Mouse (Mus musculus): ENCODE data around the gene Cacna1i. TPM values are rescaled to one million over a fixed set of nuclear protein-coding genes. Genes with fewer than 3 reads are reported as not detected.

Gene Cacna1i
- polyA plus RNA-seq, 1 experiment from 2014 or later = not detected

DNA sequence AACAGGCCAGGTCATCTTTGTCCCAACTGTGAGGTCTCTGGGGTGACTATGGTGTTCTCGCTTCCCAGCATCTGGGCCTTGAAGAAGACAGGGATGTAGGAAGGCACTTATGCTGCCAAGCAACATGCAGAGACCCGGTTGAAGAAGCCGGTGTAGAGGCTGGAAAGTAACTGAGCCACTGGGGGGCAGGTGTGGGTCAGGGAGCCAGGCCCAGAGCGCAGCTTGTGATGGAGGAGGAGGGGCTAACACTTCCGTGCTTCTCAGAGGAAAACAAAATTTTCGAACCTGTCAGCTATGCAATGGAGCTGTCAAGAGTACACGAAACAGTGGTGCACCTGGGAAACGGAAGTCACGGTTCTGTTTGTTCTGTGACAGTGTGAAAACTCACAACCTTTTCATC lies 9.9 kb upstream of the Cacna1i start:
- no peaks in the 10 kb centered on the region for H3K36me3 ChIP-seq
- no peak overlapping the region for H3K9ac ChIP-seq
- H3K4me1 ChIP-seq = no peaks in the 10 kb centered on the region
- no peak for ATAC-seq (ENCODE audit: extremely low read depth, insufficient number of reproducible peaks, low FRiP score, low TSS enrichment)
- peaks cover 76% of the 10 kb centered on the region for H3K27me3 ChIP-seq (replicated peaks)
- H3K9me3 ChIP-seq = no peaks in the 10 kb centered on the region
- no peak overlapping the region for H3K4me3 ChIP-seq
- H3K4me2 ChIP-seq = no peak overlapping the region
- WGBS = 38% methylated on average over 9 of the region's 9 CpGs
- no peak overlapping the region for H3K27ac ChIP-seq (replicated peaks)

DNA sequence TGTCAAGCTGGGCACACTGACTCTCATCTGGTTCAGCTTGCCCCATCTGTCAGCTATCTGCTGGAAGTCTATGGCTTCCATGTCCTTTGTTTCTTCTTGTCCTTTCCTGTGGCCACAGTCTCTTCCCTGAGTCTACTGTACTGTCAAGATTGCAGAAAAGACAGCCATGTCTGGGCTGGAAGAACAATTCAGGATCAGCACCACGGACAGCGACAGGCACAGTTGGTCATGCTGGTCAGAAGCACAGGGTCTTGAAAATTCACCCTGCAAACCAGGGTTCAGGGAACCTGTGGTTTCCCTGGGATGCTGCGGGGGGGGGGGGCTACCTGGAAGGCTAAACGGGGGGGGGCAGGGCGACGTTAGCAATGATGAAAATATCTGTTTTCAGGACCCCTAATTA lies 9.4 kb upstream of the Cacna1i start:
- no peaks in the 10 kb centered on the region for H3K4me1 ChIP-seq
- ATAC-seq (ENCODE audit: extremely low read depth, insufficient number of reproducible peaks, low FRiP score, low TSS enrichment) = no peak
- no peak overlapping the region for H3K9ac ChIP-seq
- peaks cover 77% of the 10 kb centered on the region for H3K27me3 ChIP-seq (replicated peaks)
- H3K27ac ChIP-seq (replicated peaks) = no peak overlapping the region
- no peaks in the 10 kb centered on the region for H3K9me3 ChIP-seq
- WGBS = 2% methylated on average over 6 of the region's 6 CpGs
- no peak overlapping the region for H3K4me2 ChIP-seq
- H3K36me3 ChIP-seq = no peaks in the 10 kb centered on the region
- no peak overlapping the region for H3K4me3 ChIP-seq

DNA sequence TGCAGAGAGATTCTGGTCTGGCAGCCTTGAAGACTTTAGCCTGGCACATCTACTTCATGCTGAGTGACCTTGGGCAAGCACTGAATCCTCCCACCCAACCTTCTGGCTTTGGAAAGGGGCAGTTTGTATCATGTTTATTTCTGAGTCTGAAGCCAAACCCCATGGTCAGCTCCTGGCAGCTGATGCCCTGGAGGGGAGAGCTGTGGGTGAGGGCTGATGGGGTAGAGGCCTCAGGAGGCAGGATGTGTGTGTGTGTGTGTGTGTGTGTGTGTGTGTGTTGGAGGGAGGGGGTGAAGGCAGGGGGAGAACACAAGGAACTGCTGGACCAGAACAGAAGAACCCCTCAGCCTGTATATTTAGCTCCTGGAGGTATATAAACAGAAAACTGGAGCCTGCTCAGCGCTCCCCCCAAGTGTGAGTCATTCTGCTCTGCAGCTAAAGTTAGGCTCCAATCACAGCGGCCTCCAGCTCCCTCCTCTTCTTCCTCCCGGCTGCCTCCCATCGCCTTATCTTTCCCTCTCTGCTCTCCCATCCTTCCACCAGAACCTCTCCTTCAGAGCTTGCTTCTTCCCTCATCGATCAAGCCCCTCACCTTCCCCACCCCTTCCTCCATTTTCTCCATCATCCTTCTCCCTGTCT lies 8.8 kb upstream of the Cacna1i start:
- no peaks in the 10 kb centered on the region for H3K36me3 ChIP-seq
- H3K4me3 ChIP-seq = no peak overlapping the region
- 44% methylated on average over 5 of the region's 5 CpGs for WGBS
- H3K9ac ChIP-seq = no peak overlapping the region
- H3K27ac ChIP-seq (replicated peaks) = no peak overlapping the region
- H3K9me3 ChIP-seq = no peaks in the 10 kb centered on the region
- H3K4me1 ChIP-seq = no peaks in the 10 kb centered on the region
- ATAC-seq (ENCODE audit: extremely low read depth, insufficient number of reproducible peaks, low FRiP score, low TSS enrichment) = no peak
- H3K4me2 ChIP-seq = no peak overlapping the region
- peaks cover 79% of the 10 kb centered on the region for H3K27me3 ChIP-seq (replicated peaks)

DNA sequence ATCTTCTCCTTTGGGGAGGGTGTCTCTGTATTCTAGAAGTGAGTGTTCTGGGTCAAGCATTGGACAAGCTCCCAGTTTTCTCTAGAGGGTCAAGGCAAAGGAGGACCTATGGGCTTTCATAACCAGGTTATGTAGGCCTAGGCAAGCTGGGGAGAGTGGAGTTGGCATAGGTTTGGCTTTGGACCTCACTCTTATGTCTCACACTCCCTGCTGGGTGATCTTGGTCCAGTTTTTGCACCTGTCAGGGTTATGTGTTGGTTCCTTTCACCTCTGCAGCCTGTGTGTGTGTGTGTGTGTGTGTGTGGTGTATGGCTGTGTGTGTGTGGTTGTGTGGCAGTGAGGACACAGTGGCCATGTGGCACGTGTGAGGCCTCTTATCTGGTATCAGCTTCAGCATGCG lies 8.0 kb upstream of the Cacna1i start:
- no peak overlapping the region for H3K4me3 ChIP-seq
- WGBS = 58% methylated on average over 2 of the region's 2 CpGs

DNA sequence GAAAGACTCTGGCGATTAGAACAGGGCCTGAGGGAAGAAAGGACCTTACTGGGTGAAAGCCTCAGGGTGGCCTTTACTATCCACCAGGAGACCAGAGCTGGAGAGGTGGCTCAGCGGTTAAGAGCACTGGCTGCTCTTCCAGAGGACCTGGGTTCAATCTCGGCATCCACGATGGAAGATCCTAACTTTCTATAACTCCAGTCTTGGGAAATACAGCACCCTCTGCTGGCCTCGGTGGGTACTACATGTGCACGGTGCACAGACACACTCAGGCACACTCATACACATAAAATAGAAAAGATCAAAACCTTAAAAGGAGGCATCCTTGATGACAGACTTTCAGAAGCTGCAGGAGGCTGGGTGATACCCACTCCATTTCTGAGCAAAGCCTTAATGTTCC lies 6.4 kb upstream of the Cacna1i start:
- H3K36me3 ChIP-seq = no peaks in the 10 kb centered on the region
- H3K9ac ChIP-seq = no peak overlapping the region
- WGBS = 20% methylated on average over 6 of the region's 6 CpGs
- H3K27ac ChIP-seq (replicated peaks) = no peak overlapping the region
- no peaks in the 10 kb centered on the region for H3K9me3 ChIP-seq
- H3K4me2 ChIP-seq = no peak overlapping the region
- peaks cover 80% of the 10 kb centered on the region for H3K27me3 ChIP-seq (replicated peaks)
- no peak for ATAC-seq (ENCODE audit: extremely low read depth, insufficient number of reproducible peaks, low FRiP score, low TSS enrichment)
- no peaks in the 10 kb centered on the region for H3K4me1 ChIP-seq
- no peak overlapping the region for H3K4me3 ChIP-seq

More for the DNA sequence above, 8.0 kb upstream of the Cacna1i start:
- Histone ChIP-seq H3K4me2 (no peak overlapping the region), H3K9ac (no peak overlapping the region), H3K27me3 (replicated peaks) (peaks cover 79% of the 10 kb centered on the region), H3K9me3 (no peaks in the 10 kb centered on the region), H3K36me3 (no peaks in the 10 kb centered on the region), H3K27ac (replicated peaks) (no peak overlapping the region), H3K4me1 (no peaks in the 10 kb centered on the region)
- ATAC-seq (ENCODE audit: extremely low read depth, insufficient number of reproducible peaks, low FRiP score, low TSS enrichment) = no peak

DNA sequence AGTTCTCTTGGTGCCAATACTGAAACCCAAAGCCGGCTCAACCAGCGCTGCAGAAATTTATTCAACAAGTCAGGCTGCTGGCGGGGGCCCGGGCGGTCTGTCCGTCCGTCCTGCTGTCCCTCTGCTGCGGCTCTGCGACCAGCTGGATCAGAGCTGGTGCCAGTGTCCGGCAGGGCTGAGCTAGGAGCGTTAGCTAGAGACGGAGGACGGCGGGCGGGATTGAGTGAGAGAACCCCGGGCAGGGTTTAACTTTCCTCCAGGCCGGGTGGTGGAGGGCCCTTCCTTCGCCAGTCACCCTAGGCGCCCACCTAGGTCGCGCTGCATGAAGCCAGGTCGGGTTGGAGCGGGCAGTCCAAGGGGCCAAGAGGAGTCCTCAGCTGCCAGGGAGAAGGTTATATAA lies 998 bp downstream of the Cacna1i start:
- Histone ChIP-seq H3K9ac (no peak overlapping the region), H3K4me3 (peak overlapping the region; percentile 54), H3K9me3 (no peaks in the 10 kb centered on the region), H3K27ac (replicated peaks) (no peak overlapping the region), H3K36me3 (no peaks in the 10 kb centered on the region), H3K27me3 (replicated peaks) (peaks cover 97% of the 10 kb centered on the region), H3K4me1 (peaks cover 16% of the 10 kb centered on the region), H3K4me2 (peak overlapping the region; percentile 82)
- ATAC-seq (ENCODE audit: extremely low read depth, insufficient number of reproducible peaks, low FRiP score, low TSS enrichment) = no peak
- 5% methylated on average over 23 of the region's 23 CpGs for WGBS

DNA sequence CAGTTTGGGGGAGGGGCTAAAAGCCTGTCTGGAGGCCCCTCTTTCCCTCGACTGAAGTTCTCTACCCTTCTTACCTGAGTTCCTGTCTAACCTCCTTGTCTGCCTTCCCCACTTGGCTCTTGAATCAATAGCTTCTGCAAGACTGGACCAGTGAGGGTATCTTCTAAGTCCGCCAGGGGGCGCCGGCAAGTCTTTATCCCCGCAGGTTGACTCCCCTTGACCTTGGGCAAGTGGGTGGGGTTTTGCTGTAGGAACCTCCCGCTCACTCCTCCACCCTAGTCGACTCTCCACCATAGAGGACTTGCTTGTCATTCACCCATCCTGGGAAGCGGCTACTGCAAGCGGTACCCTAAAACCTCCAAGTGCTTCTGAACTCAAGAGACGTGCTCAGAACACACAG lies 2.4 kb downstream of the Cacna1i start:
- 5% methylated on average over 10 of the region's 10 CpGs for WGBS
- Histone ChIP-seq H3K9me3 (no peaks in the 10 kb centered on the region), H3K27ac (replicated peaks) (no peak overlapping the region), H3K4me3 (no peak overlapping the region), H3K4me1 (peaks cover 16% of the 10 kb centered on the region), H3K27me3 (replicated peaks) (peaks cover 97% of the 10 kb centered on the region), H3K4me2 (no peak overlapping the region), H3K36me3 (no peaks in the 10 kb centered on the region), H3K9ac (no peak overlapping the region)
- ATAC-seq (ENCODE audit: extremely low read depth, insufficient number of reproducible peaks, low FRiP score, low TSS enrichment) = no peak

DNA sequence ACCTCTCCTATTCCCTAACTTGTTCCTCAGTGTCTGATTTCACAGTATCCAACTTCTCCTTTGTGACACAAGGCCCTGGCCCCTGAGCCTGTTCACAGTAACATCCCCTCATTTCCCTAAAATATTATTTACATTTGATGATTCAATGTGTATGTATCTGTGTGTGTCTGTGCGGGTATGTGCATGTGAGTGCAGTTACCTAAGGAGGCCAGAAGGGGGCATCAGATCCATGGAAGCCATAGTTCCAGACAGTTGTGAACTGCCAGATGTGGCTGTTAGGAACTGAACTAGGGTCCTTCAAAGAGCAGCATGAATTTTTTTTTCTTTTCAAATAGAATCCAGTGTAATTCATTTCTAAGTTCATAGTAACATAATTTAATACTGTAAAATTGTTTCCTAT lies 10.1 kb downstream of the Cacna1i start:
- H3K27me3 ChIP-seq (replicated peaks) = peaks cover 45% of the 10 kb centered on the region
- no peak for ATAC-seq (ENCODE audit: extremely low read depth, insufficient number of reproducible peaks, low FRiP score, low TSS enrichment)
- no peak overlapping the region for H3K4me2 ChIP-seq
- H3K9me3 ChIP-seq = no peaks in the 10 kb centered on the region
- H3K36me3 ChIP-seq = no peaks in the 10 kb centered on the region
- H3K4me3 ChIP-seq = no peak overlapping the region
- WGBS = 100% methylated on average over 1 of the region's 1 CpGs
- no peak overlapping the region for H3K9ac ChIP-seq
- H3K4me1 ChIP-seq = no peaks in the 10 kb centered on the region
- H3K27ac ChIP-seq (replicated peaks) = no peak overlapping the region

DNA sequence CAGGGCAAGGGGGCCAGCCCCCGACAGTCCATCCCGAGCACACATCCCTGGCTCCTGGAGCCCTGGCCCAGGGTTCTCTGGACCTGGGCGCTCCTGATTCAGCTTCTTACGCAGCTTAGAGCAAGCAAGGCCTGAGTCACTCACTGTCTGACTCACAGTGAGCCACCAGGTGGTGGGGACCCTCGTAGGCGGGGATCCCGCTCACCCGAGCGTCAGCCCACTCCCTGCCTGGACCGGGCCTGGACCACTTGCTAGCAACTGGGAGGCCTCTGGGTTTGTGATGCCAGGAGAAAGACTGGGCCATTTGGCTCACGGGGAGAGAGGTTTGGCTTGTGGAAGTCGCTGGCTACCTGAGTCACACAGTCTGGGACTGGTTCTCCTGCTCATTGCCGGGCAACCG lies 16.7 kb downstream of the Cacna1i start:
- H3K9me3 ChIP-seq = no peaks in the 10 kb centered on the region
- no peak overlapping the region for H3K9ac ChIP-seq
- no peak overlapping the region for H3K27ac ChIP-seq (replicated peaks)
- H3K4me1 ChIP-seq = no peaks in the 10 kb centered on the region
- H3K36me3 ChIP-seq = no peaks in the 10 kb centered on the region
- no peak for ATAC-seq (ENCODE audit: extremely low read depth, insufficient number of reproducible peaks, low FRiP score, low TSS enrichment)
- no peak overlapping the region for H3K4me2 ChIP-seq
- H3K4me3 ChIP-seq = no peak overlapping the region
- WGBS = 66% methylated on average over 14 of the region's 14 CpGs
- H3K27me3 ChIP-seq (replicated peaks) = peaks cover 49% of the 10 kb centered on the region

DNA sequence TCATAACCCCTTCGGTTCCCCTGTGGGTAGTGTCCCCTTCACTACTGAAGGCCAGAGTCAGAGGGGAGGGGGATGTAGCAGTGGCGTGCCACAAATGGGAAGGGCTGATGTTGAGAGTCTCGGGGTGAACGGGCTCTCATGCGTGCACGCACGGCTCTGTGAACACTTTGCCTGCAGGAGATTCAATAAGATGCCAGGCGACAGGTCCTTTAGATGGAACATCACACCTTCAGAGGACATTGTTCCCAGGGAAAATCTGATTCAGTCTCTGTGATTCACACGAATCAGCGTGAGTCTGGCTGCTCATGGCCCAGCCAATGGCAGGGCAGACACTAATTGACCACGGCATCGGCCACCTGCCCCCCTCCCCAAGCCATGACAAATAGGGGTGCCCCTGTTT lies 17.1 kb downstream of the Cacna1i start:
- Histone ChIP-seq H3K4me1 (no peaks in the 10 kb centered on the region), H3K27ac (replicated peaks) (no peak overlapping the region), H3K4me2 (no peak overlapping the region), H3K9ac (no peak overlapping the region), H3K4me3 (no peak overlapping the region), H3K27me3 (replicated peaks) (peaks cover 49% of the 10 kb centered on the region), H3K9me3 (no peaks in the 10 kb centered on the region), H3K36me3 (no peaks in the 10 kb centered on the region)
- WGBS = 88% methylated on average over 12 of the region's 12 CpGs
- no peak for ATAC-seq (ENCODE audit: extremely low read depth, insufficient number of reproducible peaks, low FRiP score, low TSS enrichment)

DNA sequence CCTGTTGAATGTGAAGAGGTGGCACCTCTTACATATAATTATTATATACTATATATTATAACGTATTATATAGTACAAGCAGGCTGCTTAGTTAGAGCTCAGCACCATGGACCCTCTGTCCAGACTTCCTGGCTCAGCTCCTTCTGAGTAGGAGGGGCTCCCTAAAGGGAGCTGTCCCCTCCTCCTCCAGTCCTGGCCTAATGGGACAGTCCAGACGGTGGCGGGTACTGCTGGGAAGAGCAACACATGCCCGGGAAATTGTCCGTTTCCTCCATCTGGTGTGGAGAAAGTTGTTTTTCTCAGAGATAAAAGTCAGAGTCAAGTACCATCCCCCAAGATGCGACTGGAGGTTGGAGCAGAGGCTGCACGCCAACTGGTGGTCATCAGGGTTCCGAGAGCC lies 19.1 kb downstream of the Cacna1i start:
- Histone ChIP-seq H3K27me3 (replicated peaks) (peaks cover 41% of the 10 kb centered on the region), H3K4me1 (no peaks in the 10 kb centered on the region), H3K4me2 (no peak overlapping the region), H3K36me3 (no peaks in the 10 kb centered on the region), H3K27ac (replicated peaks) (no peak overlapping the region), H3K9ac (no peak overlapping the region), H3K9me3 (no peaks in the 10 kb centered on the region), H3K4me3 (no peak overlapping the region)
- no peak for ATAC-seq (ENCODE audit: extremely low read depth, insufficient number of reproducible peaks, low FRiP score, low TSS enrichment)
- WGBS = 34% methylated on average over 8 of the region's 8 CpGs

DNA sequence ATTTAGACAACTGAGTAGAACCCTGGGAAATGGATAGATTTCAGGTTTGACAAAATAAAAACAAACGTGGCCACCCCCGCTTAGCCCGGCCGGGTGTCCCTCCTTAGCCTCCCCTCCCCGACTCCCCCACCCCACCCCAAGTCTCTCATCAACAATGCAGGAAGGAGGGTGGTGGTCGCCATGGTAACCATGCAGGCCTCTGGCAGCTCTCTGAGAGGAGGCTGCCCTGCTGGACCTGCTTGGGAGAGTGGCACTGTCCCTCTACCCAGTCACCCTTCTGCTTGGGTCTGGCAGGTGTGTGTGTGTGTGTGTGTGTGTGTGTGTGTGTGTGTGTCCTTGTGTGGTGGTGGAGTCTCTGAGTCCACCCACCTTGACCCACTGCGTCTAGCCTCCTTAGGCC lies 27.7 kb downstream of the Cacna1i start:
- no peak for ATAC-seq (ENCODE audit: extremely low read depth, insufficient number of reproducible peaks, low FRiP score, low TSS enrichment)

More for the DNA sequence above, 27.7 kb downstream of the Cacna1i start:
- Histone ChIP-seq H3K27me3 (replicated peaks) (peaks cover 27% of the 10 kb centered on the region), H3K4me2 (no peak overlapping the region), H3K4me3 (no peak overlapping the region), H3K36me3 (no peaks in the 10 kb centered on the region), H3K27ac (replicated peaks) (no peak overlapping the region), H3K9me3 (no peaks in the 10 kb centered on the region), H3K9ac (no peak overlapping the region), H3K4me1 (no peaks in the 10 kb centered on the region)
- whole genome bisulfite sequencing = 44% methylated on average over 7 of the region's 7 CpGs
